In the genomic region with DNA sequence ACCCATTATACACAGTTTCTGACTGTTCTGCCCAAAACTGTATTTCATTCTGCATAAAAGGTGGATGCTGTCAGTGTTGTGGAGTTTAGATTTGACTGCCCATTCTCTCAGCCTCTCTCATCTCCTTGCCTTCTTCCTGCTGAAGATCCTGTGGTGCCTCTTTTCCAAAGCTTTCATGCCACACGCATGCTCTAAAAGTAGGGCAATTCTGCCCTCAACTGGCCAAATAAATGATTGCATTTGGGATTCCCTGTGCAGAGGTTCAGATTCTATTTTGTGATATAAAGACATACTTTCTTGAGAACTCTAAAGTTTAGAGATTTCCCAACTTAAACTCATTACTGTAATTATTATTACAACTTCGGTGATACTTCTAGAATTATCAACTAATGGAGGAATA, we compare ENCODE assay signal across 8 mouse cellular contexts.
DNase-seq lines count a peak whose midpoint lies in the region; ATAC-seq and TF ChIP-seq lines count a peak whose summit lies in the region.
"Had no signal": no experiment of that assay in that cellular context is flagged by ENCODE, and none has a peak within 500 bp of the region (broad histone marks: within the 10 kb centered on the region; RNA-seq: fewer than 3 reads in every experiment).

No protein-coding gene starts in this region.

- WGBS in midbrain, postnatal 0 days = 12% methylated on average over 2 of the region's 2 CpGs

- DNase-seq in 3T3-L1 (ENCODE audit: low read depth, low spot score) (peak; percentile 55), A20 (ENCODE audit: low read depth, low spot score) (peak; percentile 37)
- DNase-seq in cerebellum, adult 9-10 months = peak; percentile 66
- peak; percentile 33 to 66 for DNase-seq in frontal cortex, postnatal 25 days (ENCODE audit: low spot score in 2 of 2)
- peak; percentile 58 for DNase-seq in left cerebral cortex, adult 11 months (ENCODE audit: low spot score)
- peak; percentile 82 for DNase-seq in midbrain, postnatal 0 days (ENCODE audit: low spot score)
- DNase-seq in gastrocnemius, postnatal 14 days = no peak

- H3K9me3 ChIP-seq in midbrain, postnatal 0 days (ENCODE audit: low read length) = no peaks in the 10 kb centered on the region

- TF ChIP-seq CTCF in midbrain, postnatal 0 days (IDR thresholded peaks at IDR 0.05) = peak; percentile 89

- no peak for ATAC-seq in midbrain, postnatal 0 days (ENCODE audit: low FRiP score)

- H3K27me3 ChIP-seq in midbrain, postnatal 0 days (ENCODE audit: insufficient read depth, low read length) = no peaks in the 10 kb centered on the region

- H3K4me1 ChIP-seq in midbrain, postnatal 0 days (ENCODE audit: insufficient read depth, low read length) = no peaks in the 10 kb centered on the region

- intact Hi-C loops in gastrocnemius, postnatal 14 days (cut with DNase I; ENCODE audit: low total_unique reads) = loop anchor here (10.0 kb wide), 1 partner anchor 780 kb away; no protein-coding TSS in a partner anchor

- no peaks in the 10 kb centered on the region for H3K36me3 ChIP-seq in midbrain, postnatal 0 days (ENCODE audit: insufficient read depth, low read length)

- H3K4me2 ChIP-seq in midbrain, postnatal 0 days (ENCODE audit: low read depth, low read length, poor library complexity, severe bottlenecking) = no peak overlapping the region

- H3K4me3 ChIP-seq in midbrain, postnatal 0 days (ENCODE audit: low read depth, low read length) = no peak overlapping the region
- H3K4me3 ChIP-seq: erythroblast, embryonic 14.5 days had no signal

- no peak overlapping the region for H3K9ac ChIP-seq in midbrain, postnatal 0 days (replicated peaks; ENCODE audit: low read length, poor library complexity, severe bottlenecking)

- H3K27ac ChIP-seq in midbrain, postnatal 0 days (ENCODE audit: low read depth, low read length) = no peak overlapping the region
